Mouse (Mus musculus) regulatory T cell (primary cell): ENCODE data around the gene Ntn3.

ENCODE experiments used
- in situ Hi-C: fragments of 300-600 bp; cut with MboI, MseI; formaldehyde crosslinking; loops from one replicate; pipeline ENCODE4 v1.15.1; 2025; ENCODE audit warnings: high pct_unique_total_duplicates

Gene Ntn3

GRCm38 (mm10) chr17:24211631-24212440 lies 2.5 kb upstream of the Ntn3 start:
- in situ Hi-C loops, result no loop called here

- in situ Hi-C loops, result no loop called here
These were observed 1.3 kb upstream of the Ntn3 start for GRCm38 (mm10) chr17:24210591-24210990.

GRCm38 (mm10) chr17:24209916-24210240 lies 547 bp upstream of the Ntn3 start:
- in situ Hi-C loops, result no loop called here

DNA sequence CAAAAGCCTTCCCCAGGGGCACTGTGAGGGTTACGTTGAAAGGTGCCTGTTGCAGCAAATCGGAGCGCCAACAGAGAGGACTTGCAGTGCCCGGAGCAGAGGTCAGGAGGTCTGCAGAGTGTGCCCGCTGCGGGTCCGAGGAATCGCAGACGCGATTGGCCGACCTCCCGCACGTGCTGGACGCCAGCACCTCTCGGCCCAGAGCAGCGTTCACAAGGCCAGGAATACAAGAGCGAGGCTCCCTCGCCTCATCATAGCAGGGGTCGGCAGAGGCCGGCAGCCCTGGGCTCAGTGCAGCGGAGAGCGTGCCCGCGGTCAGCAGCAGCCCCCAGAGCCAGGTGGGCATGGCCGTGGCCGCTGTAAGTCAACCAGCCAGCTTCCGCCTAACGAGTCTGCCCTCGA lies 689 bp downstream of the Ntn3 start:
- in situ Hi-C loops, result no loop called here

- in situ Hi-C loops, result no loop called here
These were observed 1.3 kb downstream of the Ntn3 start for GRCm38 (mm10) chr17:24207768-24208640.

DNA sequence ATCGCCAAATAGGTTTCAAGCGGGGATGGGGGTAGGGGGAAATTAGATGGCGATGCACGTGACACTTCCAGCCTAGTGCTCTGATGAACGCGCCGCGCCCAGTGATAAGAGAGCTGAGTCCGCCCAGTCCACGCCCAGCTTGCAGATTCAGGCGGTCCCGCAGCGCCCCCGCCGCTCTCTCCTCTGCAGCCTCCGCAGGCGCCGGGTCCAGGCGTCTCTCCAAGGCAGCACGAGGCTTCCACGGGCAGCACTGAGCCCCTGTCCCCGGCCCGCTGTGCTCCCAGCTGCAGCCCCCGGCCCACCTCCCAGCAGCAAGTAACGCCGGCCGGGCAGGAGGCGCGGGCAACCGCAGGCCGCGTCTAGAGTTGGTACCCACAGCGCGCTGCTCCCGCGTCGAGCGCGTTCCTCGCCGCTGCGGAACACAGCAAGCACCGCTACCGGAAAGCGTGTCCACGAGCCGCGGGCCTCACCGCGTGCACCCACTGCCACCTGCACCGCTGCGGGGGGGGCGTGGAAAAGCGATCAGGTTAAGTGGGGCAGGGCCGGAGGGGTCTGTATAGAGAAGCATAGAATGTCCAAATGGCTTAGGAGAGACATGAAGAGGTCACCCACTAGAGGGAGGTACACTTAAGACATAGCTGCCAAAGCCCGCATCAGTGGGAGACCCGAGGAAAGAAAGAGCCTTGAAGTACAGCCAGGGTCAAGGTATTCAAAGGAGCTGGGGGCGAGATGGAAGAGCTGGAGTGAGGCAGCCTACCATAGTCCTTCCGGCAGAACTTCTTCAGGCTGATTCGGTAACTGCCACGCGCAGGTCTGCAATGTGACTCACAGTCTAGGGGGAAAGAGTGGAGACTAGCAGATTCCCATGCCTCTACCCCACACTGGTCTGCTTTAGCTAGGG lies 2.6 kb downstream of the Ntn3 start:
- in situ Hi-C loops, result no loop called here

GRCm38 (mm10) chr17:24205908-24206361 lies 3.4 kb downstream of the Ntn3 start:
- in situ Hi-C loops, result no loop called here

- in situ Hi-C loops, result no loop called here
These were observed 3.9 kb downstream of the Ntn3 start, which contains the start of gene Tbc1d24 for GRCm38 (mm10) chr17:24205284-24205888. Tbc1d24 (minus strand) TSS chr17:24205562.

DNA sequence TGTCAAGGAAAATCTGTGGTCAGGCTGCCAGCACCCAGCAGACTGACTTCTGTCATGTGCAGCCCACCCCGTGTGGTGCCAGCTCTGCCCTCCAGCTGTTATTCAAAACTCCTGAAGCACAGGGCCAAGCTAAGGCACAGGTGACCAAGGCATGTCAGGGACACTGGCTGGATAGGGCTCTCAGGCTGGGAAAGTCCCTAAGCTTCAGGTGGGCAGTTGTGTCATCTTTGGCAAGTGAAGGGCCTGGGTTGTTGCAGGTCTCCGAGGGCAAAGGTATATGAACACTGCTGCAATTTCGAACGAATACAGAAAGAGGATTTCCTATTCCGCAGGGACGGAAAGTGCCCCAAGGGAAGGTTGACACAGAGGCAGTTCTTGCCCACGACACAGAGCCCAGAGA lies 4.5 kb downstream of the Ntn3 start:
- in situ Hi-C loops, result no loop called here

DNA sequence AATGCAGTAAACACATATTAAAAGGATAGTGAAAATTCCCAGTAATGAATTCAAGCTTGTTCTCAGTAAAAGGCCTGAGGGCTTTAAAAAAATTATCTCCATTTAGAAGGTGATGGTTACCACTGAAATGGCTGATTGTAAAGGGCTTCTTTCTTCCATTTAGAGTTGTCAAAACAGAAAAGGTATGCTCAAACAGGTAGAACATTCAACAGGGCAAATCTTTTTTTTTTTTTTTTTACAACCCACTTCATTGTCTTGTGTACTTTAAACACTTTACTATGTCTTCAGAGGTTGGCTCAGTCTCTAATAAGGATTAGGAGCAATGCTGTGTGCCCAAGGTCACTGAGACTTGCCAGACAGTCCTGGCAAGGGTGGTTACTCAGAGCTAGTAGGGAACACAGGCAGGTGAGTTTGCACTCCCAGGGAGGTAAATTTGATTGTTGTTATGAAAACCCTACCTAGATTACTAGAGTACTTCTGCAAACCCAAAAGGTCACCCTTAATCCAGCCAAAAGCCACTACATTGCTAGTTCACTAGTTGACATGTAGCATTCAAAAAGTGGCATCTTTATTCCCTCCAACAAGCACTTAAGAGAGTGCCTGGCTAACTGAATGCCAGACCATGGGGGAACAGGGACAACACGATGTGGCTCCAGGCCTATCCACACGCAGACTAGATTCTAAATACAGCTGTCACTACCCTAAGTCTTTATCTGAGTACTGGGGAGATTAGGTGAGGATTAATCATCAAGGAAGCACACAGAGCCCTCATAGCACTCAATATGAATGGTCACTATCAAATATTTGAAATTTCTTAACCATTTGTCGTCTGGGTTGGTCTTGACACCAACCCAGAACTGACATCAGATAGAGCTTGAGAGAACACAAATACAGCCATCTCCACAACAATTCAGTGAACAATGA lies 5.5 kb downstream of the Ntn3 start:
- in situ Hi-C loops, result no loop called here

DNA sequence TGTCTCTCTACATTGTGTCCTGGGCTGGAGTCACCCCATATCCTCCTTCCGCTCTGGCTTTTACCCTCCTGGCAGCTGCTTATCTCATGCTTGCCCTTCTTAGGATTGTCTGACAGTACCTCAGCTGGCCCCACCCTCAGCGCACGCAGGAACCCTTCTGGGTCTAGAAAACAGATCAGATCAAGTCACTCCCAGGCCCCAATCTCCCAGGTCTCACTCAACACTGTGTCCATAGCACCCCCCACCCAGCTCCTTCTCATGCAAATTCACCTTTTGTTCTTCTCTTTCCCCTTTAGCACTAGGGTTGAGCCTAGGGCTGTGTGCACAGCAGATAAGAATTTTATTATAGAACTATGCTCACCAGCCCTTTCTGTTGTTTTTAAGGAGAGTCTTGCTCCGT lies 6.3 kb downstream of the Ntn3 start:
- in situ Hi-C loops, result no loop called here

DNA sequence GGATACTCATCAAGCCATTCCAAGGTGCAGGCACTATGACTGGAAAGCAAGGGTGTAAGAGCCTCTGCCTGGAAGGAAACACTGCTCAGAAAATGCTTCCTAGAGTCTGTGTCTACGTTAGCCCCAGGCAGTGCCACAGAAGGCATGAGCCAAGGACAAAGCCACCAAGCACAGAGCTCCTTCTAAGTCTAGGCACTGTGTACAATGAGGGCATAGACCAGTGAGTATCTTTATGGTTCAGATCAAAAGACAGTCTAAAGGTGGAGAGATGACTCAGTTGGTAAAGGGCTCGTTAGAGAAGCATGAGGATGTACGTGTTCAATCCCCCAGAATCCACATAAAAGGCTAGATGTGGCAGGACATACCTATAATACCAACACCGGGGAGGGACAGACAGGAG lies 8.2 kb downstream of the Ntn3 start:
- in situ Hi-C loops, result no loop called here

- in situ Hi-C loops, result no loop called here
These were observed 9.6 kb downstream of the Ntn3 start for GRCm38 (mm10) chr17:24199741-24200140.

GRCm38 (mm10) chr17:24199252-24199651 lies 10.1 kb downstream of the Ntn3 start:
- in situ Hi-C loops, result no loop called here

DNA sequence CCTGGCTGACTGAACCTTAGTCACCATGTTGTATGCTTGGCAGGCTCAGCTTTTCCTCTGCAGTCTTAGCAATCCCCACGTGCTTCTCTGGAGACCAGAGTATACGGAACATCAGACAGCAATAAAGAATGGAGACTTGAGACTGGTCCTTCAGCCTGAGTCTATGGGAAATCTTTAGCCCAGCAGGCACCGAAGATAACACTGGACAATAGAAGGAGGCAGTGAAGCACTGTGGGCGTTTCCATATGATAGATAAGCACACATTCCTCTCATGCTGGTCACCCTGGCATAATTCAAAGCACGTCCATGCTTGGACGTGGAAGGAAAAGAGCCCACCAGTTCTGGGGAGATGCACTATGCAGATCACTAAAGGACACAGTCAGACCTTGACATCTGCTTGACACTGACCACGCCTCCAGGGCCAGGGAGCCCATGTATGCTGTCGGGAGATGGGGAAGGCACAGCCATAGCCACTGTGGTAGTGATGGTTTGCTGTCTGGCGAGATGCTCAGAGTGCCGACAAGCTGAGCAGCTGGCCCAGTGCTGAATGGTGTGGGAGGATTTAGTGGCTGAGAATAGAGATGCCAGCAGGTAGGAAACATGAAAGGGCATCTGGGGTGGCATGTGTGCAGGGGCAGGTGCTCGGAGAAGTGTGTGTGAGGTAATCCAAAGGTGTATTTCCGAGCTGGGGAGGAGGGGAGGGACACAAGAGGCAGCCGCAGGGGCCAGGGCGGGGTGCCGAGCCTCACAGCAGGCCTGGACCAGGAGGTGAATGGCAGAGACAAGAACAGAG lies 12.1 kb downstream of the Ntn3 start:
- in situ Hi-C loops, result no loop called here

- in situ Hi-C loops, result no loop called here
These were observed 14.0 kb downstream of the Ntn3 start for GRCm38 (mm10) chr17:24195349-24195748.

- in situ Hi-C loops, result no loop called here
These were observed 15.6 kb downstream of the Ntn3 start for GRCm38 (mm10) chr17:24193769-24194168.

DNA sequence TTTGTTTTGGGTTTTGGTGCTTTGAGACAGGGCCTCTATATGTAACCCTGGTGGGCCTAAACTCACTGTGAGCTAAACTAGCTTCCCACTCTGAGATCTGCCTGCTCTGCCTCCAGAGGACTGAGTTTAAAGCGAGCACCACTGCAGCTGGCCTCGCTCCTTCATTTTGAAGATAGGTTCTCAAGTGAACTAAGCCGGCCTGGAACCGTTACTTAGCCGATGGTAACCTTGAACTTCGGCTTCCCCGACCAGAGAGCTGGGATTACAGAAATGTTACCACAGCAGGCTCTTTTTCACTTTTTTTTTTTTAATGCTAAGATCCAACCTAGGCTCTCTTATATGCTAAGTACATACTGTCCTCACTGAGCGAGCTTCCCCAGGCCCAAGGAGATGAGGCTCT lies 16.1 kb downstream of the Ntn3 start:
- in situ Hi-C loops, result no loop called here

DNA sequence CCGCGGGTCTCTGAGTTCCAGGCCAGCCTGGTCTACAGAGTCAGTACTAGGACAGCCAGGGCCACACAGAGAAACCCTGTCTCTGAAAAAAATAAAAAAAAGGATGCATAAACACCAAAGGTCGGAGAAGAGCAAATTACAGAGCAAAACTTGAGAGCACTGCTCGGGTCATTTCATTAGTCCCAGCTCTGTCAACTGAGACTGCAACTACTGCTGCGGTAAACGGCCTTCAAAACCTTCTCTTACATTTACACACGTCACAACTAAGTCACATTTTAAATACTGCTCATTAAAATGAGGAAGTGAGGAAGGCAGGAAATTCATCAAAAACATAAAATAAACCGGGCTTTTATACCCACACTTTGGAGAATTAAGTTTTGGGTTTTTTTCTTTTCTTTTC lies 16.5 kb downstream of the Ntn3 start:
- in situ Hi-C loops, result no loop called here
